Mouse (Mus musculus): ENCODE data around the gene Thap2.

Gene Thap2

GRCm38 (mm10) chr10:115354553-115354952, 29.7 kb downstream of the Thap2 start:
- DNase-seq (ENCODE audit: low read depth, low spot score) = peak; percentile 76

GRCm38 (mm10) chr10:115350810-115351397, 33.3 kb downstream of the Thap2 start:
- peak; percentile 81 for DNase-seq (ENCODE audit: low read depth, low spot score)

DNA sequence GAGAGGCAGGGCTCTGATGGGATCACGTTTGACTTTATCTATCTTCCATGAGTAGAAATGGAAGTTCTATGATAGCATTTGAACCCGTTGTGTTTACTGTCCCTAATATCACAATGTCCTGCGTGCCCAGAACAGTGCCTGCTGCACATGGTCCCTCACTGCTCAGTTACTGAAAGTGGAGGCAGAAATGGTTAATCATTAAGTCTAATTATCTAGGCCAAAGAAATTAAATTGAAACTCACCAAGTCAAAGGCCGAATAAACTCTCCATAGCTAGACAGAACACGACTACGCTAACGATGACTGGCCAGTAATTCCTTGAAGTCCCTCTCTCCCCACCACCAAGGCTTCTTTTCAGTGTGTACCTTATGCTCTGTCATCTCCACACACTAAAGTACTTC, 34.7 kb downstream of the Thap2 start:
- DNase-seq (ENCODE audit: low read depth, low spot score) = no peak

DNA sequence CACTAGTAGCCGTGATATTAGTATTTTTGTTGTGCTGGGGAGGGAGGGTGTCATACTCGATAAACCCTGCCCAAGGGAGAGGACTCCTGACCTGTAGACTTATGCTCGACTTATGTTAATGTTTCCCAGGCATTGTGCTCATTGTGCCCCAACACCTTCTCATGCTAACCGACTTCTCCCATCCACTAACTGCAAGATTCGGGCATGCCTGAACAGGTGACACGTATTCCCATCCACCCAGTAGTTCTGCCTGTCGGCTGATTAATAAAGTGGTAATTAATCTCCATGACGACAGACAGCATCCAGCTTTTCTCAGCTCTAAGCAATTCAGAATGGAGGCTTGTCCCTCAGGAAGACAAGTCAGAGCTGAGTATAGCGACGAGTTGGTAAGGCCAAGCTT, 35.2 kb downstream of the Thap2 start:
- no peak for DNase-seq (ENCODE audit: low read depth, low spot score)

DNA sequence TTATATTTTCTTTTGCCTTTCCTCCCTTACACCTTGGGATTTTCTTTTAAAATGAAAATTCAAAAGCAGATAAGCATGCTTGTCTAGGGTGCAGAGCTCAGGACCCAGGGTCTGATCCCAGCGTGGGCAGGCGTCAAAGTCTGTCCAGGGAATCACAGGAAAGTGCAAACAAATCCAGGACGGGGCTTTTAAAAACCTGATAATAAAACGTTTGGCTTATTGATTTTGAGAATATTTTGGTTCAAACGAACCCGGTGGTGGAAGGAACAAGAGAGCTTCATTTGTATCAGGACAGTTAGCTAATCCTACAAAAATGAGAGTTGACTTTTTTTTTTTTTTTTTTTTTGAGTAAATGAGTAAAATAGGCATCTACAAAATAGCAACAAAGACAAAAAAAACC, 36.1 kb downstream of the Thap2 start:
- no peak for DNase-seq (ENCODE audit: low read depth, low spot score)

- no peak for DNase-seq (ENCODE audit: low read depth, low spot score)
Observed at GRCm38 (mm10) chr10:115346444-115346843, 37.8 kb downstream of the Thap2 start.

- no peak for DNase-seq (ENCODE audit: low read depth, low spot score)
Observed at GRCm38 (mm10) chr10:115342771-115343425, 41.3 kb downstream of the Thap2 start.

- DNase-seq (ENCODE audit: low read depth, low spot score) = no peak
Observed at GRCm38 (mm10) chr10:115339820-115340328, 44.4 kb downstream of the Thap2 start.

GRCm38 (mm10) chr10:115336901-115337300, 47.3 kb downstream of the Thap2 start:
- no peak for DNase-seq (ENCODE audit: low read depth, low spot score)

DNA sequence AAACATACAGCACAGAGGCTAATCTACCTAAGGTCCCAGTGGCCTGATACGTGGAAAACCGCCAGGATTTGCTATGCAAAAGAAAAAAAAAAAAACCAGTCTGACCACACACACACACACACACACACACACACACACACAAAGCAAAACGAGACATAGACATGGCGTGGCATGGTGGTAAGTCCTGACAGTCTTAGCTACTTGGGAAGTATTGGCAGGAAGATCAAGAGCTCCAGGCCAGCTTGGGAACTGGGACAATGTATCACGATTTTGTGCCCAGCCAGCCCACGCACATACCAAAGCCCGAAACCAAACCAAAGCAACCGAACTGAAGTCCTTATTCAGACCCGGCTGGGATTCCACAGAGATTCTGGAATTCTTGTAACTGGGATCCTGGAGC, 50.7 kb downstream of the Thap2 start:
- DNase-seq (ENCODE audit: low read depth, low spot score) = no peak

GRCm38 (mm10) chr10:115332997-115333396, 51.2 kb downstream of the Thap2 start:
- DNase-seq (ENCODE audit: low read depth, low spot score) = no peak

DNA sequence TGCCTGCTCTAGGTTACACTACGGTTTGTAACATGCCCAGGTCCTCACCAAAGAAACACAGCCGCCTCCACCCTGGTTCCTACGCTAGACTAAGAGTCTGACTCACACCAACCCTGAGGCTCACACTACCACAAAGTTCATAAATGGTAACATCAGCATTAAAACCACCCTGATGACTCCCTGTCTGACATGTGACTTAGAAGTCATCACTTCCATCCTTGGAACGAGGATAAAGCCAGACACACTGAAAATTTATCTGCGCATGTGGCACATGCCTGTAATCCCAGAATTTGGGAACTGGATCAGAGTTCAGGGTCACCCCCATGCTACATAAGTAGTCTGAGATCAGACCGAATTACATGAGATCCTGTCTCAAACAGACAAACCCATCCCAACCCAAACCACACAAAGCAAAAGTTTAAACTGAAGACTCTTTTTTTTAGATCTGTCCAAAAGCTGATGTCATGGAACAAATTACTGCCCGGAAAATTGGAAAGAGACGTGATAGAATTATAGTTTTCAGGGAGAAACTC, 51.8 kb downstream of the Thap2 start:
- no peak for DNase-seq (ENCODE audit: low read depth, low spot score)

DNA sequence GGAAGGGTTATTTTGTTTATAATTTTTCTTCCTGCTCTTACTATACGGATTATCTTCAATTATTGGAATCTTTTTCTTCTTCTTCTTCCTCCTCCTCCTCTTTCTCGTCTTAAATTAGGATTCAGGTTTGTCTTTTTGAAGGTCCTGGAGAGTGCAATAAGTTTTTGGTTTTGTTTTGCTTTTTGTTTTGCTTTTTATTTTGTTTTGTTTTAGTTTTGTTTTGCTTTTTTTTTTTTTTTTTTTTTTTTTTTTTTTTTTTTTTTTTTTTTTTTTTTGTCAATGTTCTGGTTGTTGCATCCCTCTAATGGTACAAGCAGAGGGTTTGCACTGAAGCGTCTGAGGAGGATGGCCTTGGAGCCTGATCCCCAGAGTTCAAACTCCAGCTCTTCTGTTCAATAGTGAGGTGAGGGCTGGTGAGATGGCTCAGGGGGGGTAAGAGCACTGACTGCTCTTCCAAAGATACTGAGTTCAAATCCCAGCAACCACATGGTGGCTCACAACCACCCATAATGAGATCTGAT, 55.2 kb downstream of the Thap2 start:
- DNase-seq (ENCODE audit: low read depth, low spot score) = no peak

- no peak for DNase-seq (ENCODE audit: low read depth, low spot score)
Observed at GRCm38 (mm10) chr10:115328514-115328913, 55.7 kb downstream of the Thap2 start.

GRCm38 (mm10) chr10:115323295-115323694, 60.9 kb downstream of the Thap2 start:
- peak; percentile 80 for DNase-seq (ENCODE audit: low read depth, low spot score)

- no peak for DNase-seq (ENCODE audit: low read depth, low spot score)
Observed at GRCm38 (mm10) chr10:115321317-115322035, 62.8 kb downstream of the Thap2 start.

All from ZHBTc4 (cell line).